Mouse (Mus musculus) large intestine, adult 2 months (tissue): ENCODE measurements around the gene Tead2. TPM values are rescaled to one million over a fixed set of nuclear protein-coding genes. Genes with fewer than 3 reads are reported as not detected.
"Not testable (repeated sequence)": the region's sequence is repeated elsewhere in the genome, so short reads cannot be mapped to it uniquely, and the experiment has no call there.

Source experiments
- DNase-seq: peaks from one replicate; pipeline ENCODE4 v3.0.0-alpha.2; 2012; ENCODE audit warnings: low read depth, low spot score
- WGBS: fragments of 180-500 bp; shearing (Covaris S2); methylation state at CpG from one replicate; pipeline ENCODE4 v1.1.7; 2018; 5-methylcytosine and 5-hydroxymethylcytosine counted together
- polyA plus RNA-seq: library from polyadenylated mRNA; depleted of rRNA; stranded (reverse); fragments of >200 nt; gene quantifications from 2 replicates; pipeline ENCODE4 v1.2.3, GENCODE M21; 2012; rRNA removed

Gene Tead2
- polyA plus RNA-seq, 1 experiment = 8.9 TPM

GRCm38 (mm10) chr7:45240633-45241388 lies 25.3 kb downstream of the Tead2 start, which contains the start of gene Slc6a16:
TSS of gene Slc6a16 (plus strand) at chr7:45241085.
- no peak for DNase-seq
- 39% methylated on average over 53 of the region's 53 CpGs for WGBS

- WGBS = 72% methylated on average over 6 of the region's 6 CpGs
- no peak for DNase-seq
These were observed 25.8 kb downstream of the Tead2 start for GRCm38 (mm10) chr7:45241389-45241749.

GRCm38 (mm10) chr7:45247666-45248065 lies 32.1 kb downstream of the Tead2 start:
- no peak for DNase-seq
- 39% methylated on average over 3 of the region's 3 CpGs for WGBS

- WGBS = 80% methylated on average over 8 of the region's 8 CpGs
- no peak for DNase-seq
These were observed 38.3 kb downstream of the Tead2 start for GRCm38 (mm10) chr7:45253806-45254205.

GRCm38 (mm10) chr7:45255822-45256221 lies 40.3 kb downstream of the Tead2 start:
- WGBS = 60% methylated on average over 5 of the region's 7 CpGs

GRCm38 (mm10) chr7:45257063-45257840 lies 41.7 kb downstream of the Tead2 start:
- no peak for DNase-seq
- WGBS = 45% methylated on average over 11 of the region's 11 CpGs

More at GRCm38 (mm10) chr7:45255822-45256221, 40.3 kb downstream of the Tead2 start:
- DNase-seq = not testable (repeated sequence)

GRCm38 (mm10) chr7:45259281-45259680 lies 43.7 kb downstream of the Tead2 start:
- DNase-seq = no peak
- WGBS = 82% methylated on average over 8 of the region's 8 CpGs

- 51% methylated on average over 7 of the region's 7 CpGs for WGBS
- DNase-seq = no peak
These were observed 46.7 kb downstream of the Tead2 start for GRCm38 (mm10) chr7:45262266-45262665.

GRCm38 (mm10) chr7:45263006-45263607 lies 47.6 kb downstream of the Tead2 start:
- WGBS = 70% methylated on average over 7 of the region's 7 CpGs
- no peak for DNase-seq

GRCm38 (mm10) chr7:45264348-45264747 lies 48.8 kb downstream of the Tead2 start:
- DNase-seq = no peak

GRCm38 (mm10) chr7:45265518-45265917 lies 50.0 kb downstream of the Tead2 start:
- 69% methylated on average over 1 of the region's 1 CpGs for WGBS
- DNase-seq = no peak

More at GRCm38 (mm10) chr7:45264348-45264747, 48.8 kb downstream of the Tead2 start:
- 33% methylated on average over 3 of the region's 3 CpGs for WGBS

GRCm38 (mm10) chr7:45272786-45273412 lies 57.3 kb downstream of the Tead2 start:
- WGBS = 48% methylated on average over 10 of the region's 10 CpGs
- no peak for DNase-seq

- DNase-seq = no peak
- WGBS = 86% methylated on average over 8 of the region's 8 CpGs
These were observed 58.1 kb downstream of the Tead2 start for GRCm38 (mm10) chr7:45273672-45274071.

- peak; percentile 47 for DNase-seq
- 7% methylated on average over 44 of the region's 44 CpGs for WGBS
These were observed 61.7 kb downstream of the Tead2 start, which contains the start of gene Slc6a21 for GRCm38 (mm10) chr7:45277136-45277760. TSS of gene Slc6a21 (plus strand) at chr7:45277513.

Other genes with a start within 250 kb of the Tead2 start
- gene Cpt1c, start 240.9 kb upstream of the Tead2 start, polyA plus RNA-seq = 4.2 and 5.9 TPM in 2 replicates
- 167 and 188 TPM in 2 replicates for gene Prmt1, start 229.2 kb upstream of the Tead2 start, polyA plus RNA-seq
- 107 and 110 TPM in 2 replicates for gene Irf3, start 218.1 kb upstream of the Tead2 start, polyA plus RNA-seq
- 20.8 and 23.3 TPM in 2 replicates for gene Bcl2l12, start 217.0 kb upstream of the Tead2 start, polyA plus RNA-seq
- gene Scaf1, start 199.4 kb upstream of the Tead2 start, polyA plus RNA-seq = 32.3 and 44.7 TPM in 2 replicates
- gene Rras, start 197.8 kb upstream of the Tead2 start, polyA plus RNA-seq = 112 and 124 TPM in 2 replicates
- 5.4 and 6.2 TPM in 2 replicates for gene Prr12, start 162.9 kb upstream of the Tead2 start, polyA plus RNA-seq
- 52.4 and 66.9 TPM in 2 replicates for gene Nosip, start 153.3 kb upstream of the Tead2 start, polyA plus RNA-seq
- 77.3 and 92.5 TPM in 2 replicates for gene Prrg2, start 153.1 kb upstream of the Tead2 start, polyA plus RNA-seq
- gene Rcn3, start 123.5 kb upstream of the Tead2 start, polyA plus RNA-seq = 44.3 and 48.6 TPM in 2 replicates
- 75.3 and 85.1 TPM in 2 replicates for gene Fcgrt, start 111.9 kb upstream of the Tead2 start, polyA plus RNA-seq
- gene Rps11, start 91.3 kb upstream of the Tead2 start, polyA plus RNA-seq = 407 and 500 TPM in 2 replicates
- gene Rpl13a, start 87.0 kb upstream of the Tead2 start, polyA plus RNA-seq = 2,093 and 2,372 TPM in 2 replicates
- 0.78 and 1.1 TPM in 2 replicates for gene Gm45713, start 79.5 kb upstream of the Tead2 start, polyA plus RNA-seq
- gene Flt3l, start 79.3 kb upstream of the Tead2 start, polyA plus RNA-seq = 30.5 and 38.2 TPM in 2 replicates
- 62.5 and 65.5 TPM in 2 replicates for gene Pih1d1, start 61.5 kb upstream of the Tead2 start, polyA plus RNA-seq
- gene Aldh16a1, start 61.2 kb upstream of the Tead2 start, polyA plus RNA-seq = 152 and 159 TPM in 2 replicates
- gene Slc17a7, start 51.8 kb upstream of the Tead2 start, polyA plus RNA-seq = 0.07 and 0.11 TPM in 2 replicates
- gene Gfy, start 36.2 kb upstream of the Tead2 start, polyA plus RNA-seq = not detected in 2 replicates
- gene Pth2, start 34.8 kb upstream of the Tead2 start, polyA plus RNA-seq = not detected in 2 replicates
- 0.09 TPM in 1 of 2 replicates, not detected in the other for gene Ccdc155, start 10.9 kb upstream of the Tead2 start, polyA plus RNA-seq
- 0.47 and 0.67 TPM in 2 replicates for gene Dkkl1, start 3.6 kb upstream of the Tead2 start, polyA plus RNA-seq
- gene Cd37, start 23.4 kb downstream of the Tead2 start, polyA plus RNA-seq = 57.3 and 66.8 TPM in 2 replicates
- gene Slc6a16, start 25.3 kb downstream of the Tead2 start, polyA plus RNA-seq = not detected in 2 replicates
- gene Slc6a21, start 61.8 kb downstream of the Tead2 start, polyA plus RNA-seq = not detected in 2 replicates
- gene Trpm4, start 118.0 kb downstream of the Tead2 start, polyA plus RNA-seq = 182 and 185 TPM in 2 replicates
- 0.40 and 0.67 TPM in 2 replicates for gene Hrc, start 119.5 kb downstream of the Tead2 start, polyA plus RNA-seq
- gene Ppfia3, start 151.3 kb downstream of the Tead2 start, polyA plus RNA-seq = 47.1 and 70.3 TPM in 2 replicates
- 4.5 and 7.9 TPM in 2 replicates for gene Lin7b, start 154.8 kb downstream of the Tead2 start, polyA plus RNA-seq
- gene Snrnp70, start 180.0 kb downstream of the Tead2 start, polyA plus RNA-seq = 102 and 165 TPM in 2 replicates
- 0.06 TPM in 1 of 2 replicates, not detected in the other for gene Kcna7, start 189.9 kb downstream of the Tead2 start, polyA plus RNA-seq
- gene Ntf5, start 197.9 kb downstream of the Tead2 start, polyA plus RNA-seq = 0.10 and 0.16 TPM in 2 replicates
- gene Lhb, start 205.1 kb downstream of the Tead2 start, polyA plus RNA-seq = not detected in 2 replicates
- gene Gys1, start 219.1 kb downstream of the Tead2 start, polyA plus RNA-seq = 11.2 and 14.7 TPM in 2 replicates
- gene Ruvbl2, start 222.3 kb downstream of the Tead2 start, polyA plus RNA-seq = 70.5 and 70.6 TPM in 2 replicates
- gene Ftl1, start 244.1 kb downstream of the Tead2 start, polyA plus RNA-seq = 1,842 and 2,045 TPM in 2 replicates